Mouse (Mus musculus) spleen, adult 2 months (tissue): Measurements from ENCODE around the gene Foxd3.

ENCODE experiments used
- CTCF ChIP-seq: fragments of 200-500 bp; IDR thresholded peaks from 2 replicates; pipeline ENCODE4 v1.5.1; 2011; ENCODE audit warnings: mild to moderate bottlenecking, inconsistent platforms; ENCODE audit not compliant: insufficient read depth, insufficient read length, insufficient replicate concordance; ENCODE audit errors: extremely low read depth
- POLR2A ChIP-seq: fragments of 200-500 bp; IDR thresholded peaks from 2 replicates; pipeline ENCODE4 v1.6.1; 2011; ENCODE audit warnings: low read depth, low read length, inconsistent platforms

GRCm38 (mm10) chr4:99636711-99637110 is 19.4 kb upstream of the Foxd3 start:
- TF ChIP-seq POLR2A (no peak), CTCF (no peak)
